Mouse (Mus musculus) cerebellum, adult 2 months (tissue): ENCODE data around the gene Sccpdh. TPM values are rescaled to one million over a fixed set of nuclear protein-coding genes. Genes with fewer than 3 reads are reported as not detected.

ENCODE experiments used
- DNase-seq, 2 experiments: peaks; one replicate each; pipeline ENCODE4 v3.0.0; 2021
- H3K27ac ChIP-seq: fragments of 200-500 bp; 2 replicates; pipeline ENCODE4 v1.5.1; 2012; ENCODE audit warnings: low read length, control low read depth, inconsistent platforms; ENCODE audit not compliant: insufficient read depth
- H3K27me3 ChIP-seq: fragments of 200-500 bp; 2 replicates; pipeline ENCODE4 v1.6.1; 2012; ENCODE audit warnings: inconsistent platforms, mild to moderate bottlenecking, low read length, moderate library complexity; ENCODE audit not compliant: control insufficient read depth, insufficient read depth
- H3K4me1 ChIP-seq: fragments of 200-500 bp; 2 replicates; pipeline ENCODE4 v1.6.1; 2011; ENCODE audit warnings: low read length; ENCODE audit not compliant: control insufficient read depth, insufficient read depth
- H3K4me3 ChIP-seq: fragments of 200-500 bp; replicated peaks from 2 replicates; pipeline ENCODE3; 2011; ENCODE audit warnings: mild to moderate bottlenecking, low read depth, low read length, control low read depth; ENCODE audit not compliant: insufficient read depth
- CTCF ChIP-seq: fragments of 200-500 bp; IDR thresholded peaks from 2 replicates; pipeline ENCODE4 v1.5.1; 2011; ENCODE audit warnings: low read depth, mild to moderate bottlenecking, control low read depth, low read length, moderate library complexity, borderline replicate concordance; ENCODE audit not compliant: insufficient read depth
- POLR2A ChIP-seq: fragments of 200-500 bp; IDR thresholded peaks from 2 replicates; pipeline ENCODE4 v1.6.1; 2011; ENCODE audit warnings: low read length, control low read depth, borderline replicate concordance; ENCODE audit not compliant: insufficient read depth
- WGBS: fragments of 180-500 bp; shearing (Covaris S2); methylation state at CpG from one replicate; pipeline ENCODE4 v1.1.7; 2018; 5-methylcytosine and 5-hydroxymethylcytosine counted together
- polyA plus RNA-seq: library from polyadenylated mRNA; depleted of rRNA; stranded (reverse); fragments of >200 nt; gene quantifications from 2 replicates; pipeline ENCODE4 v1.2.3, GENCODE M21; 2012

Sccpdh gene
- polyA plus RNA-seq, 1 experiment = 140 TPM

GRCm38 (mm10) chr1:179650284-179650683 lies 17.7 kb upstream of the Sccpdh start:
- H3K27ac ChIP-seq = no peak overlapping the region
- 82% methylated on average over 4 of the region's 4 CpGs for WGBS
- no peaks in the 10 kb centered on the region for H3K4me1 ChIP-seq
- TF ChIP-seq POLR2A (no peak), CTCF (no peak)
- no peak overlapping the region for H3K4me3 ChIP-seq
- no peak for DNase-seq
- H3K27me3 ChIP-seq = no peaks in the 10 kb centered on the region

DNA sequence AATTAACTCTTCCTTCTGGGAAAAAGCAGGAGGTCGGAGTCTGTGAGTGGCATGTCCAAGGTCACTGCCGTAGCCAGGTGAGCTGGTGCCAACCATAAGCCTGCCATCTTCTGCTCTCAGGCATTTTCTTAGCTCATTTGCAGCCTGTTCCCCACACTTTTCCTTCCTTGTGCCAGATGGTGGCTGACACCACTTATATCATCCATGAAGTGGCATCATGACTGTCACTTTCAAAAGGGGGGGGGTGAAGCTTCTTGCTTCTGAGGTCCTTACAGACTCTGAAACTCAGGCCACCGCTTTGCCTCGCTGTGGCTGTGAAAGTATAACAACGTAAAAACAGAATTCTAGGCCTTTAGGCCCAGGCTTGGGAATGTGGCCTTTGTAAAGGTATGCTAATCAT lies 16.8 kb upstream of the Sccpdh start:
- H3K4me1 ChIP-seq = no peaks in the 10 kb centered on the region
- no peak overlapping the region for H3K4me3 ChIP-seq
- TF ChIP-seq POLR2A (no peak), CTCF (no peak)
- DNase-seq = no peak
- no peaks in the 10 kb centered on the region for H3K27me3 ChIP-seq
- no peak overlapping the region for H3K27ac ChIP-seq
- 74% methylated on average over 5 of the region's 5 CpGs for WGBS

- no peak for DNase-seq
- 66% methylated on average over 5 of the region's 5 CpGs for WGBS
- Histone ChIP-seq H3K27ac (no peak overlapping the region), H3K4me1 (no peaks in the 10 kb centered on the region), H3K27me3 (no peaks in the 10 kb centered on the region), H3K4me3 (no peak overlapping the region)
- TF ChIP-seq POLR2A = no peak
- no peak for TF ChIP-seq CTCF
Measured at GRCm38 (mm10) chr1:179663065-179663464, 4.9 kb upstream of the Sccpdh start.

DNA sequence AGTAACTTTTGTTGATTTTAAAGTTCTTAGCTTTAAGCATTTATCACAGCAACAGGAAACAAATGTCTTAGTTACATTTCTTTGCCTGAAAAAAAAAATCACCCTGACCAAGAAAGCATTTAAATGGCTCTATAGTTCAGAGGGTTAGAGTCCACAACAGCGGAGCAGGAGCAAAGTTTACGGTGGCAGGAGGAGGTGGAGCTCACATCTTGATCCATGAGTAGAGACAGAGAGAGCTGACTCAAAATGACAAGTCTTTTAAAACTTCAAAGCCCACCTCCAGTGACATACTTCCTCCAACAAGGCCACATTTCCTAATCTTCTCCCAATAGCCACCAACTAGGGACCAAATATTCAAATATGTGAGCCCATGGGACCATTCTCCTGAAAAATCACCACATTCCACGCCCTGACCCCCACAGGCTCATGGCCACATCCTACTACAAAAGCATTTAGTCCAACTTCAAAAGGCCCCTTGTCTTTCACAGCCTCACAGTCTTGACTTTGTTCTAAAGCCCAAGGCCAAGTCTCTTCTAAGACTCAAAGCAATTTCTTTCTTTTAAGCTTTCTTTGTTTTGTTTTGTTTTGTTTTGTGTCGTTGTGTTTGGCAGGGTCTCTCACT lies 3.6 kb upstream of the Sccpdh start:
- no peaks in the 10 kb centered on the region for H3K27me3 ChIP-seq
- no peak overlapping the region for H3K27ac ChIP-seq
- no peak for DNase-seq
- H3K4me1 ChIP-seq = peaks cover 3% of the 10 kb centered on the region
- 66% methylated on average over 4 of the region's 4 CpGs for WGBS
- no peak overlapping the region for H3K4me3 ChIP-seq
- TF ChIP-seq POLR2A = no peak
- no peak for TF ChIP-seq CTCF

- WGBS = 80% methylated on average over 2 of the region's 2 CpGs
- H3K4me1 ChIP-seq = peaks cover 3% of the 10 kb centered on the region
- DNase-seq = no peak
- TF ChIP-seq POLR2A (no peak), CTCF (no peak)
- no peak overlapping the region for H3K4me3 ChIP-seq
- no peak overlapping the region for H3K27ac ChIP-seq
- no peaks in the 10 kb centered on the region for H3K27me3 ChIP-seq
Measured at GRCm38 (mm10) chr1:179666971-179667370, 1.0 kb upstream of the Sccpdh start.

GRCm38 (mm10) chr1:179667450-179667849 lies 560 bp upstream of the Sccpdh start:
- TF ChIP-seq POLR2A (no peak), CTCF (no peak)
- Histone ChIP-seq H3K27me3 (no peaks in the 10 kb centered on the region), H3K4me3 (peak overlapping the region; percentile 70), H3K4me1 (peaks cover 3% of the 10 kb centered on the region), H3K27ac (no peak overlapping the region)
- DNase-seq = no peak
- 12% methylated on average over 7 of the region's 7 CpGs for WGBS

- WGBS = 19% methylated on average over 12 of the region's 12 CpGs
- DNase-seq = no peak
- peaks cover 3% of the 10 kb centered on the region for H3K4me1 ChIP-seq
- peak overlapping the region; percentile 70 for H3K4me3 ChIP-seq
- 0 out of 2 replicates have a peak overlapping the region, but pooled peaks have one; percentile 6 for H3K27ac ChIP-seq
- TF ChIP-seq POLR2A = no peak
- TF ChIP-seq CTCF = peak; percentile 24; the same call in 1 of the 2 replicates
- H3K27me3 ChIP-seq = no peaks in the 10 kb centered on the region
Measured at GRCm38 (mm10) chr1:179668836-179669537, 977 bp downstream of the Sccpdh start.

DNA sequence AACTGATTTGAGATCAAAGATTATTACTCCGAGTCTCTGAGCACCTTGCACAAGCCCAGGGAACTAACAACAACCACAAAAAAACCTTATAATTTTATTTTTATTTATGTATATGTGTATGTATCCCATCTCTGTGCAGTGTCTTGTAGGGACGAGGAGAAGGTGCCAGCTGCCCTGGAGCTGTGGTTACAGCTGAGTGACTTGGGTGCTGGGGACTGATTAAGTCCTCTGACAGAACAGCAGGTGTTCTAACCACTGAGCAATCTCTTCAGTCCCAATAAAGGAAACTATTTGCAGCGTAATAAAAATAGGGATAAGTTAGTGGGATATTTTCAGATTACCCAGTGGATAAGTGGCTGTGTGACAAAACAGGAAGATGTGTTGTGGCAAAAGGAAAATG lies 6.3 kb downstream of the Sccpdh start:
- 87% methylated on average over 3 of the region's 3 CpGs for WGBS
- H3K27ac ChIP-seq = no peak overlapping the region
- no peaks in the 10 kb centered on the region; the same call in 1 of the 2 replicates for H3K4me1 ChIP-seq
- DNase-seq = no peak
- H3K4me3 ChIP-seq = no peak overlapping the region
- no peaks in the 10 kb centered on the region for H3K27me3 ChIP-seq
- no peak for TF ChIP-seq POLR2A
- TF ChIP-seq CTCF = no peak
